Mouse (Mus musculus) hindbrain, embryonic 11.5 days (tissue): ENCODE results near the gene Fgl2. TPM values are rescaled to one million over a fixed set of nuclear protein-coding genes. Genes with fewer than 3 reads are reported as not detected.

ENCODE experiments used
- ATAC-seq: fragments of 200-750 bp; cut with Nextera tagmentation; 2 replicates; pipeline ENCODE4 v1.8.0; 2017; ENCODE audit warnings: mild to moderate bottlenecking, moderate TSS enrichment, moderate library complexity; ENCODE audit not compliant: low FRiP score
- DNase-seq: peaks from one replicate; pipeline ENCODE4 v3.0.0-alpha.2; 2015; ENCODE audit warnings: low spot score
- H3K27ac ChIP-seq: fragments of 300-500 bp; sonication (generic); 2 replicates; pipeline ENCODE4 v1.5.1; 2014; ENCODE audit warnings: mild to moderate bottlenecking, low read depth, low read length
- H3K27me3 ChIP-seq: fragments of 300-500 bp; sonication (generic); 2 replicates; pipeline ENCODE4 v1.6.1; 2014; ENCODE audit warnings: mild to moderate bottlenecking, low read length, moderate library complexity, mixed read lengths; ENCODE audit not compliant: control insufficient read depth, insufficient read depth
- H3K36me3 ChIP-seq: fragments of 300-500 bp; sonication (generic); 2 replicates; pipeline ENCODE4 v1.6.1; 2014; ENCODE audit warnings: mild to moderate bottlenecking, low read length, moderate library complexity, mixed read lengths; ENCODE audit not compliant: control insufficient read depth, insufficient read depth
- H3K4me1 ChIP-seq: fragments of 300-500 bp; sonication (generic); replicated peaks from 2 replicates; pipeline ENCODE4 v1.6.1; 2014; ENCODE audit warnings: low read length, mixed read lengths; ENCODE audit not compliant: control insufficient read depth, insufficient read depth
- H3K4me2 ChIP-seq: fragments of 300-500 bp; sonication (generic); replicated peaks from 2 replicates; pipeline ENCODE4 v1.6.1; 2014; ENCODE audit warnings: mild to moderate bottlenecking, low read depth, low read length
- H3K4me3 ChIP-seq: fragments of 300-500 bp; sonication (generic); 2 replicates; pipeline ENCODE4 v1.5.1; 2014; ENCODE audit warnings: low read depth, low read length
- H3K9ac ChIP-seq: fragments of 300-500 bp; sonication (generic); 2 replicates; pipeline ENCODE4 v1.6.1; 2014; ENCODE audit warnings: low read depth, low read length
- H3K9me3 ChIP-seq: fragments of 300-500 bp; sonication (generic); 2 replicates; pipeline ENCODE4 v1.6.1; 2016; ENCODE audit warnings: low read length; ENCODE audit not compliant: control insufficient read depth
- WGBS: fragments of 180-500 bp; shearing (Covaris S2); extraction: QIAGEN DNeasy Blood & Tissue Kit; methylation state at CpG from one replicate; pipeline ENCODE4 v1.1.7; 2014; 5-methylcytosine and 5-hydroxymethylcytosine counted together
- polyA plus RNA-seq: library from polyadenylated mRNA; unstranded; fragments of >200 nt; fragmentation: Nextera tagmentation; extraction: Ambion mirVana; gene quantifications from 2 replicates; pipeline ENCODE4 v1.2.1, GENCODE M21; 2014

Gene Fgl2
- polyA plus RNA-seq, 1 experiment from 2014 or later = 4.0 TPM

GRCm38 (mm10) chr5:21378397-21378796 lies 6.0 kb downstream of the Fgl2 start:
- 80% methylated on average over 2 of the region's 2 CpGs for WGBS

GRCm38 (mm10) chr5:21381986-21382385 lies 9.5 kb downstream of the Fgl2 start:
- H3K36me3 ChIP-seq = no peaks in the 10 kb centered on the region
- ATAC-seq (no peak), DNase-seq (no peak)
- H3K27me3 ChIP-seq = no peaks in the 10 kb centered on the region
- no peaks in the 10 kb centered on the region for H3K9me3 ChIP-seq
- no peak overlapping the region for H3K4me3 ChIP-seq
- WGBS = 71% methylated on average over 6 of the region's 6 CpGs
- H3K4me2 ChIP-seq = no peak overlapping the region
- H3K9ac ChIP-seq = no peak overlapping the region
- no peaks in the 10 kb centered on the region for H3K4me1 ChIP-seq
- no peak overlapping the region for H3K27ac ChIP-seq

More at GRCm38 (mm10) chr5:21378397-21378796, 6.0 kb downstream of the Fgl2 start:
- Histone ChIP-seq H3K4me1 (no peaks in the 10 kb centered on the region), H3K36me3 (no peaks in the 10 kb centered on the region), H3K9ac (no peak overlapping the region), H3K27me3 (no peaks in the 10 kb centered on the region), H3K4me3 (no peak overlapping the region), H3K4me2 (no peak overlapping the region), H3K27ac (no peak overlapping the region), H3K9me3 (no peaks in the 10 kb centered on the region)
- ATAC-seq (no peak), DNase-seq (no peak)

GRCm38 (mm10) chr5:21382678-21383077 lies 10.2 kb downstream of the Fgl2 start:
- no peak overlapping the region for H3K9ac ChIP-seq
- WGBS = 65% methylated on average over 6 of the region's 6 CpGs

GRCm38 (mm10) chr5:21383392-21384251 lies 11.2 kb downstream of the Fgl2 start:
- Histone ChIP-seq H3K9ac (no peak overlapping the region), H3K4me1 (no peaks in the 10 kb centered on the region), H3K27ac (no peak overlapping the region), H3K4me3 (no peak overlapping the region), H3K9me3 (no peaks in the 10 kb centered on the region), H3K27me3 (no peaks in the 10 kb centered on the region), H3K36me3 (no peaks in the 10 kb centered on the region), H3K4me2 (no peak overlapping the region)
- ATAC-seq = no peak
- 46% methylated on average over 14 of the region's 14 CpGs for WGBS
- no peak for DNase-seq

More at GRCm38 (mm10) chr5:21382678-21383077, 10.2 kb downstream of the Fgl2 start:
- Histone ChIP-seq H3K27ac (no peak overlapping the region), H3K4me1 (no peaks in the 10 kb centered on the region), H3K4me3 (no peak overlapping the region), H3K27me3 (no peaks in the 10 kb centered on the region), H3K9me3 (no peaks in the 10 kb centered on the region), H3K4me2 (no peak overlapping the region), H3K36me3 (no peaks in the 10 kb centered on the region)
- no peak for ATAC-seq
- DNase-seq = no peak

GRCm38 (mm10) chr5:21384252-21384960 lies 12.0 kb downstream of the Fgl2 start:
- Histone ChIP-seq H3K9ac (no peak overlapping the region), H3K4me2 (no peak overlapping the region), H3K4me1 (no peaks in the 10 kb centered on the region), H3K27me3 (no peaks in the 10 kb centered on the region), H3K27ac (no peak overlapping the region), H3K36me3 (no peaks in the 10 kb centered on the region), H3K4me3 (no peak overlapping the region), H3K9me3 (no peaks in the 10 kb centered on the region)
- ATAC-seq (no peak), DNase-seq (no peak)
- 87% methylated on average over 13 of the region's 13 CpGs for WGBS

- Histone ChIP-seq H3K27ac (no peak overlapping the region), H3K27me3 (no peaks in the 10 kb centered on the region), H3K36me3 (no peaks in the 10 kb centered on the region), H3K4me1 (no peaks in the 10 kb centered on the region), H3K4me3 (no peak overlapping the region), H3K9me3 (no peaks in the 10 kb centered on the region), H3K9ac (no peak overlapping the region), H3K4me2 (no peak overlapping the region)
- WGBS = 93% methylated on average over 9 of the region's 9 CpGs
- no peak for ATAC-seq
- no peak for DNase-seq
These were observed 12.5 kb downstream of the Fgl2 start for GRCm38 (mm10) chr5:21384976-21385375.

GRCm38 (mm10) chr5:21386432-21386831 lies 14.0 kb downstream of the Fgl2 start:
- DNase-seq = no peak
- H3K36me3 ChIP-seq = no peaks in the 10 kb centered on the region
- H3K27ac ChIP-seq = no peak overlapping the region
- no peak for ATAC-seq
- H3K4me2 ChIP-seq = no peak overlapping the region
- H3K4me3 ChIP-seq = no peak overlapping the region
- no peaks in the 10 kb centered on the region for H3K9me3 ChIP-seq
- H3K9ac ChIP-seq = no peak overlapping the region
- H3K27me3 ChIP-seq = no peaks in the 10 kb centered on the region
- 98% methylated on average over 4 of the region's 4 CpGs for whole genome bisulfite sequencing
- H3K4me1 ChIP-seq = no peaks in the 10 kb centered on the region

- H3K36me3 ChIP-seq = no peaks in the 10 kb centered on the region
- H3K27ac ChIP-seq = no peak overlapping the region
- H3K4me3 ChIP-seq = no peak overlapping the region
- no peaks in the 10 kb centered on the region for H3K27me3 ChIP-seq
- ATAC-seq (no peak), DNase-seq (no peak)
- H3K9ac ChIP-seq = no peak overlapping the region
- no peak overlapping the region for H3K4me2 ChIP-seq
- H3K9me3 ChIP-seq = no peaks in the 10 kb centered on the region
- H3K4me1 ChIP-seq = no peaks in the 10 kb centered on the region
These were observed 14.9 kb downstream of the Fgl2 start for GRCm38 (mm10) chr5:21387340-21387739.

GRCm38 (mm10) chr5:21388855-21389254 lies 16.4 kb downstream of the Fgl2 start:
- no peak overlapping the region for H3K9ac ChIP-seq
- no peak overlapping the region for H3K4me2 ChIP-seq
- WGBS = 74% methylated on average over 4 of the region's 4 CpGs
- ATAC-seq = no peak
- H3K9me3 ChIP-seq = no peaks in the 10 kb centered on the region
- DNase-seq = no peak
- H3K4me1 ChIP-seq = no peaks in the 10 kb centered on the region
- H3K27ac ChIP-seq = no peak overlapping the region
- no peaks in the 10 kb centered on the region for H3K36me3 ChIP-seq
- H3K27me3 ChIP-seq = no peaks in the 10 kb centered on the region
- no peak overlapping the region for H3K4me3 ChIP-seq
